Mouse (Mus musculus) ES-Bruce4 (cell line): ENCODE data around the gene Gzmd. TPM values are rescaled to one million over a fixed set of nuclear protein-coding genes. Genes with fewer than 3 reads are reported as not detected.
A peak's percentile ranks its signal among the peaks of the same experiment; 100 is the strongest.
"Not testable (repeated sequence)": the region's sequence is repeated elsewhere in the genome, so short reads cannot be mapped to it uniquely, and the experiment has no call there.

ENCODE experiments used
- H3K27ac ChIP-seq: 2 replicates; pipeline ENCODE4 v1.5.1; 2012; ENCODE audit warnings: low read length, inconsistent platforms; ENCODE audit not compliant: insufficient read depth
- H3K27me3 ChIP-seq: 2 replicates; pipeline ENCODE4 v1.6.1; 2012; ENCODE audit warnings: mild to moderate bottlenecking, low read length, inconsistent platforms; ENCODE audit not compliant: control insufficient read depth, poor library complexity, insufficient read depth, severe bottlenecking
- H3K36me3 ChIP-seq: 2 replicates; pipeline ENCODE4 v1.6.1; 2012; ENCODE audit warnings: inconsistent platforms, mild to moderate bottlenecking, low read length, moderate library complexity; ENCODE audit not compliant: control insufficient read depth, poor library complexity, insufficient read depth, severe bottlenecking
- H3K4me1 ChIP-seq: one replicate; pipeline ENCODE4 v1.8.1; 2011; ENCODE audit warnings: low read length; ENCODE audit not compliant: control insufficient read depth, insufficient read depth
- H3K4me3 ChIP-seq: 2 replicates; pipeline ENCODE4 v1.5.1; 2011; ENCODE audit warnings: low read depth, mild to moderate bottlenecking, low read length
- H3K9ac ChIP-seq: 2 replicates; pipeline ENCODE4 v1.6.1; 2012; ENCODE audit warnings: low read depth, mild to moderate bottlenecking, inconsistent platforms; ENCODE audit not compliant: poor library complexity, severe bottlenecking
- H3K9me3 ChIP-seq: replicated peaks from 2 replicates; pipeline ENCODE4 v1.6.1; 2012; ENCODE audit warnings: mild to moderate bottlenecking, low read length, inconsistent platforms; ENCODE audit not compliant: control insufficient read depth, poor library complexity, insufficient read depth, severe bottlenecking
- CTCF ChIP-seq: IDR thresholded peaks from one replicate; pipeline ENCODE4 v1.8.1; 2011; ENCODE audit warnings: low read depth, low read length
- EP300 ChIP-seq: IDR thresholded peaks from 2 replicates; pipeline ENCODE4 v1.6.1; 2011; ENCODE audit warnings: low read depth, low read length; ENCODE audit not compliant: insufficient read depth
- POLR2A ChIP-seq: IDR thresholded peaks from one replicate; pipeline ENCODE4 v1.8.1; 2011; ENCODE audit warnings: low read length; ENCODE audit not compliant: insufficient read depth
- polyA plus RNA-seq: library from polyadenylated mRNA; stranded (reverse); fragments of >200 nt; gene quantifications from 2 replicates; pipeline ENCODE4 v1.2.4, GENCODE M21; 2011; ENCODE audit warnings: low read depth; ENCODE audit not compliant: missing spikeins, insufficient read depth, insufficient read length

Gzmd gene
- polyA plus RNA-seq, 1 experiment = not detected

- H3K9me3 ChIP-seq = no peaks in the 10 kb centered on the region
- H3K27ac ChIP-seq = no peak overlapping the region
- H3K4me1 ChIP-seq = peaks cover 3% of the 10 kb centered on the region
- no peak overlapping the region for H3K4me3 ChIP-seq
- no peaks in the 10 kb centered on the region for H3K36me3 ChIP-seq
- TF ChIP-seq CTCF (no peak), EP300 (no peak), POLR2A (no peak)
- H3K9ac ChIP-seq = no peak overlapping the region
- H3K27me3 ChIP-seq = no peaks in the 10 kb centered on the region; the same call in 1 of the 2 replicates
Observed at GRCm38 (mm10) chr14:56162109-56162508, 29.7 kb upstream of the Gzmd start.

- not testable (repeated sequence) for H3K4me1 ChIP-seq, H3K27me3 ChIP-seq, H3K9me3 ChIP-seq, H3K27ac ChIP-seq, H3K9ac ChIP-seq, H3K36me3 ChIP-seq, H3K4me3 ChIP-seq
Observed at GRCm38 (mm10) chr14:56159479-56159878, 27.1 kb upstream of the Gzmd start, which contains the start of gene Gzmg. Gzmg (minus strand) TSS chr14:56159579.

- Histone ChIP-seq H3K9me3 (no peaks in the 10 kb centered on the region), H3K27me3 (no peaks in the 10 kb centered on the region; the same call in none of the 2 replicates), H3K9ac (no peak overlapping the region), H3K36me3 (no peaks in the 10 kb centered on the region), H3K4me3 (no peak overlapping the region), H3K4me1 (no peaks in the 10 kb centered on the region), H3K27ac (no peak overlapping the region)
- TF ChIP-seq CTCF = peak; percentile 21
- no peak for TF ChIP-seq EP300
Observed at GRCm38 (mm10) chr14:56155340-56155739, 22.9 kb upstream of the Gzmd start.

GRCm38 (mm10) chr14:56133675-56134074 lies 1.3 kb upstream of the Gzmd start:
- not testable (repeated sequence) for H3K9me3 ChIP-seq, H3K36me3 ChIP-seq, H3K4me3 ChIP-seq, H3K9ac ChIP-seq, H3K4me1 ChIP-seq, H3K27me3 ChIP-seq, H3K27ac ChIP-seq

GRCm38 (mm10) chr14:56128341-56128740 lies 4.1 kb downstream of the Gzmd start:
- no peaks in the 10 kb centered on the region; the same call in none of the 2 replicates for H3K27me3 ChIP-seq
- no peak for TF ChIP-seq POLR2A
- peak; percentile 7 for TF ChIP-seq CTCF
- no peak overlapping the region for H3K4me3 ChIP-seq
- no peaks in the 10 kb centered on the region for H3K4me1 ChIP-seq
- H3K9me3 ChIP-seq = no peaks in the 10 kb centered on the region
- H3K27ac ChIP-seq = no peak overlapping the region
- H3K36me3 ChIP-seq = no peaks in the 10 kb centered on the region
- H3K9ac ChIP-seq = no peak overlapping the region

GRCm38 (mm10) chr14:56123516-56123915 lies 8.9 kb downstream of the Gzmd start:
- no peak overlapping the region for H3K9ac ChIP-seq
- no peaks in the 10 kb centered on the region for H3K9me3 ChIP-seq
- H3K4me1 ChIP-seq = no peaks in the 10 kb centered on the region
- no peak for TF ChIP-seq EP300
- TF ChIP-seq POLR2A = no peak
- no peak for TF ChIP-seq CTCF
- H3K27me3 ChIP-seq = no peaks in the 10 kb centered on the region; the same call in 1 of the 2 replicates
- H3K27ac ChIP-seq = no peak overlapping the region
- H3K36me3 ChIP-seq = no peaks in the 10 kb centered on the region
- no peak overlapping the region for H3K4me3 ChIP-seq

GRCm38 (mm10) chr14:56120525-56120924 lies 11.9 kb downstream of the Gzmd start, which contains the start of gene Gzme:
Gzme (minus strand) TSS chr14:56120625.
- Histone ChIP-seq H3K9me3 (no peaks in the 10 kb centered on the region), H3K4me3 (no peak within 1 kb of the TSS), H3K4me1 (no peaks in the 10 kb centered on the region), H3K27ac (no peak within 1 kb of the TSS), H3K9ac (no peak within 1 kb of the TSS), H3K27me3 (no peaks in the 10 kb centered on the region), H3K36me3 (no peaks in the 10 kb centered on the region)
- no peak for TF ChIP-seq EP300
- no peak for TF ChIP-seq CTCF
- no peak for TF ChIP-seq POLR2A

GRCm38 (mm10) chr14:56115531-56116310 lies 16.7 kb downstream of the Gzmd start:
- not testable (repeated sequence) for H3K36me3 ChIP-seq, H3K9ac ChIP-seq, H3K9me3 ChIP-seq, H3K27ac ChIP-seq, H3K4me1 ChIP-seq, H3K27me3 ChIP-seq
- peak overlapping the region; percentile 34 for H3K4me3 ChIP-seq
